Mouse (Mus musculus): ENCODE measurements around the gene Rdh8. TPM values are rescaled to one million over a fixed set of nuclear protein-coding genes. Genes with fewer than 3 reads are reported as not detected.

Gene Rdh8
- under 1 TPM; 0.17 to 0.23 TPM for total RNA-seq (2021)
- long read RNA-seq, experiment 1, result 0 reads
- long read RNA-seq, experiment 2, result 0 reads

DNA sequence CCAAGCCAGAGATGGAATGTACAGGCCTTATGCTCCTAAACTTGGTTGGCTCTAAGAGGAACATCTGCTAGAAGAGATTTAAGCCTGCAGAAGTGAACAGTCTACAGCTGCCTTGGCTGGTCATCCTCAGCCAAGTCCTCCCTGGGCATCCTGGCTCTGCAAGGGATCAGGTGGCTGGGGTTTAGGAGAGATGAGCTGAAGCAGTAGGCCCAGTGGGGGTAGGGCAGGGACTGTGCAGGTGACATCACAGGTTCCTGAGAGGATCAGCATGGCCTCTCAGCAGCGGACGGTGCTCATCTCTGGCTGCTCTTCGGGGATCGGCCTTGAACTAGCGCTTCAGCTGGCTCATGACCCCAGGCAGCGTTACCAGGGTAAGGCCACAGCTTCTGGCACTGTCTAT, at the start of gene Rdh8:
Rdh8 (plus strand) TSS at position 268 of the 400 bp plus-strand sequence.
- no peak for DNase-seq
- intact Hi-C loops (cut with DNase I), result no loop called here

GRCm38 (mm10) chr9:20781286-20781685, 37.0 kb upstream of the Rdh8 start:
- DNase-seq, result no peak
- intact Hi-C loops (cut with DNase I), result no loop called here

DNA sequence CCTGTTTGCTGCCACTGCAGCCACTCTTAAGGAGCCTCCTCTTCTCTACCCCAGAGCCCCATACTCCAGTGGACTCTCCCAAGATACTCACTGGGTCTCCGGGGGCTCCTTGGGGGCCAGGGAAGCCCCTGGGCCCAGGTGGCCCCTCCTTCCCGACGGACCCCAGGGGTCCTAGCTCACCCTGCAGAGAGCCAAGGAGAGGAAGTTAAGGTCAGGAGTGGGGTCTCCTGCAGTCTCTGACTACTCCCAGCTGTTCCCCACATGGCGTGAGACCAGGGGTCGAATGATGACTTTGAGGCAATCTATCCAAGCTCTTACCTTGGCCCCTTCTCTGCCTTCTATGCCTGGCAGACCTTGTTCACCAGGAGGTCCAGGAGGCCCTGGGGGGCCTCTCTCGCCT, 33.2 kb upstream of the Rdh8 start:
- no peak for DNase-seq
- intact Hi-C loops (cut with DNase I), result no loop called here

DNA sequence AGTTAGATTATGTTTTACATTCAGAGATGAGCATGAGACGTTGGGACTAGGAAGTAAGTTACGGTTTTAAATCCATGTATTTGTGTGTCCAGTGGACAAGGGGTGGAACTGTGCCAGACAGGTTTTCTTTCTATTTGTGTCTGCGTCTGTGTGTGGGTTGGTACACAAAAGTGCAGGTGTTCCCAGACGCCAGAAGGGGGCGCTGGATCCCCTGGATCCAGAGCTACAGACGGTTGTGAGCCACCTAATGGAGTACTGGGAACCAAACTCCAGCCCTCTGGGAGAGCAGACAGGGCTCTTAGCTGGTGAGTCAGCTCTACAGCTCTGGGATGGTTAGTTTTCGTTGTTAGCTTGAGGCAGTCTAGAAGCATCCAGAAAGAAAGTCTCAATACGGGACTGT, 30.3 kb upstream of the Rdh8 start:
- intact Hi-C loops (cut with DNase I), result no loop called here
- no peak for DNase-seq

DNA sequence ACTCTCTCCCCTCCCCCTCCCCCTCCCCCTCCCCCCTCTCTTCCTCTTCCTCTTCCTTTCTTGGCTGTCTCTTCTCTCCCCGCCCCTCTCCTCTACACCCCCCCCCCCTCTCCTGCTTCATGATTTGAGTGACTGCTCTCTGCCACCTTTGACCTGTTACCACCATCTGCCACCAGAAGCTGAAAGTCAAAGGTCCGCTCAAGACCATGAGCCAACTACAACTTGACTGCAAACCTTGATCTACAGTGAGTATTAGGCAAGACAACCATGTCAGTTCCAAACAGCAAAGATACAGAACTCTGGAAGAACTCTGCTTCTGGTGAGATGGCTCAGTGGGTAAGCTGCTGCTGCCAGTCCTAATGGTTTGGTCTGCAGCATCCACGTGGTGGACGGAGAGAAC, 28.7 kb upstream of the Rdh8 start:
- DNase-seq, result no peak
- intact Hi-C loops (cut with DNase I), result no loop called here

- DNase-seq, result no peak
- intact Hi-C loops (cut with DNase I), result no loop called here
Observed at GRCm38 (mm10) chr9:20790345-20790744, 28.0 kb upstream of the Rdh8 start.

- intact Hi-C loops (cut with DNase I), result no loop called here
- DNase-seq, result peak; percentile 46 to 54
Observed at GRCm38 (mm10) chr9:20794108-20794806, 24.0 kb upstream of the Rdh8 start.

DNA sequence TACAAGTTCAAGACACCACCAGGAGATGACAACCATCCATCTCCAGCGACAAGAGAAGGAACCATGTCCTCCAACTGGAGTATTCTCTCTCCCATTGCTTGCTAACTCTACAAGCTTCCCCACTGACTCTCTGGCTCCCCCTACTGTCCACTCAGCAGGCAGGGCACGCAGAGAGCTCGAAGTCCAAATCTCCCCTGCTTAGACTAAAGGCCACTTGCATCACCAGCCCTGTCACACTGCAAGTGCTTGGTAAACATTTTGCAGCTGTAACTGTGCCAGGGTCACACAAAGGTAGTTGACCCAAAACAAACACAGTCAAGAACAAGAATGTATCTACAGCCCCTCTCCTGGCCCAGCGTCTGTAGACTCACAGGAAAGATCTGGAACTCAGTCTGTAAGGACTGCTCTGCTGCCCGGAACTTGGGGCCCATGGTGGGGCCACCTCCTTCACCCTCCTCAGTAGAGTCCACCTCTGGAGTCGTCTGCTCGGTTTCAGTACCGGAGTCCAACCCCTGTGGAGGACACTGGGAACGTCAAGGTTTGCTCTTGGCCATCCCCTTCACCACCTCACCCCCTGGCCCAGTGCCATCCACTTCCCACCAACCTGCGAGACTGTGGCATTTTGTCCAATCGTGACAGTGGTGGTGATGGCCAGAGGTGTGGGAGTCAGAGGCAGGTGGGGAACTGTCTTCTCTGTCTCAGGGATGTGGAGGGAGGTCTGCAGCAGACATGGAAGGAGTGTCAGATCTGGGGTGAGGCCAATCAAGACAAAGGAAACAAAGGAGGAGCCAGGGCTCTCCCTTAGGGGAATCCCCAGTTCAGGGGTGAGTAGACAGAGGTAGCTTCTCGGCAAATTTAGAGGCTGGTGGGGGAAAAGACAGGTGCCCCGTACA, 13.8 kb upstream of the Rdh8 start:
- peak; percentile 47 to 59 for DNase-seq
- intact Hi-C loops (cut with DNase I), result loop anchor here (1.0 kb wide), 1 partner anchor 64 kb away; no protein-coding TSS in a partner anchor

GRCm38 (mm10) chr9:20805159-20805495, 13.2 kb upstream of the Rdh8 start:
- DNase-seq, result peak; percentile 59 to 73
- intact Hi-C loops (cut with DNase I), result no loop called here

GRCm38 (mm10) chr9:20805706-20806105, 12.6 kb upstream of the Rdh8 start:
- intact Hi-C loops (cut with DNase I), result no loop called here
- no peak for DNase-seq

DNA sequence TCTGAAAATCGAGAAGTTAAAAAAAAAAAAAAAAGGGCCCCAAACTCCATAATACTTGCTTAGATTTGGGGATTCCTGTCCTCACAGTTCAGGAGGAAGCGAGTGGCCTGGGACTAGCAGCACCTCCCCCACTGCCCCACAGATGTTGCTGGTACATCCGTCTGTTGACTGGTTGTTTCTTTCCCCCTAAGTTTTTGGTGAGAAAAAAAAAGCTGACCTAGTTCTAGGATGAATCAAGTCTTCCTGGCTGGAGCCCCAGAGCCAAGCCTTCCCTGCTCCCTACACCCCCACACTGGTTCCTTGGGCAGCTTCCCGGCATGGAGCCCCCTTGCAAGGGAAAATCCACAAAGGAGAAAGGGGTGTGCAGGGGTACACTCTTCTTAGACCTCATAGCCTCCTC, 8.0 kb upstream of the Rdh8 start:
- intact Hi-C loops (cut with DNase I), result no loop called here
- peak in 1 of 2 experiments; percentile 37 for DNase-seq

DNA sequence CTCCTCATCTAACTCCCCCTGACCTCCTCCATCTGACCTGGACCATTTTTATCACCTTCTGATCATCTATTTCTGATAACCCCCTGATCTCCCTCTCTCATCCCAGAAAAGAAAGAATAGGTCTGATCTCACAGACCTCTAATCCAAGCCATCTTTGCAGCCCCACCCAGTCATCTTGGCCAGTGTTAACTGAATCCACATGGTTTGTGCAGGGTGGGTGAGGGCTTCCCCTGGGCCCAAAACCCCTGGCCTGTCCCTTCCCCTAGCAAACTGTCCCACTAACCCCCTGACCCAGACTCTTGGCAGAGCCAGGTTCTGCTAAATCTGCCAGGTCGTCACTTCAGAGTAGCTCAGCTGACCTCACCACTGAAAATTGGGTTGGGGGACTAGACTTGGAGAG, 7.5 kb upstream of the Rdh8 start:
- intact Hi-C loops (cut with DNase I), result no loop called here
- no peak for DNase-seq

DNA sequence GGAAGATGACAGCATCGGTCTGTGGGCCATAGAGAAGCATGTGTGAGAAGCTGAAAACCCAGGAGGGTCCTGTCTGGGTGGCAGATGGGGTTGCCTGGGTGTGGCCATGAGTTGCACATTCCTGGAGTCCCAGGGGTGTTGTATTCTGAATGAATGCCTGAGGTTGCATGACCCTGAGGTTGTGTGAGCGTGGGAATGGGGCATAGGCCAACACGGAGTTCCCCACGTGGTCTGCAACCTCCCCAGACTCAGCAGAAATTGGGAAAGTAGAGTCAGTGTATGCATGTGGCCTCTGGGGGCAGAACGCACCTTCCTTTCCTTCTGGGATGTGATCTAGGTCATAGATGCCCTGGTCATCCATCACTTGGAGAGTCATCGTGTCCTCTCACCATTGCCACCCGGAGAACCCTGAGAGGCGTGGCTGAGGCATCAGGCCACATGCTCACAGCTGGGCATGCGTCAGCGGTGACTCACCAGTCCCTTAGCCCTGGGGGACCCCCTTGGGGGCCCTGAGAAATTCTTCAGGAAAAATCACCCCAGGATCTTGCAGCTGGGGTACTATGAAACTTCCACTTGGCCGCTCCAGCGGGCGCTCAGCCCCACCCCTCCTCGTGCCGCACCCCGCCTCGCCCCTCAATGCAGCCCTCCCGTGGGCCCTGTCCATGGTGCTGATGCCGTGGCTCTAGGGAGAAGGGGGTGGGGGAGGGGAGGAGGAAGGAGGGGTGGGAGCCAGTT, 5.6 kb upstream of the Rdh8 start:
- intact Hi-C loops (cut with DNase I), result no loop called here
- peak; percentile 35 to 44 for DNase-seq

DNA sequence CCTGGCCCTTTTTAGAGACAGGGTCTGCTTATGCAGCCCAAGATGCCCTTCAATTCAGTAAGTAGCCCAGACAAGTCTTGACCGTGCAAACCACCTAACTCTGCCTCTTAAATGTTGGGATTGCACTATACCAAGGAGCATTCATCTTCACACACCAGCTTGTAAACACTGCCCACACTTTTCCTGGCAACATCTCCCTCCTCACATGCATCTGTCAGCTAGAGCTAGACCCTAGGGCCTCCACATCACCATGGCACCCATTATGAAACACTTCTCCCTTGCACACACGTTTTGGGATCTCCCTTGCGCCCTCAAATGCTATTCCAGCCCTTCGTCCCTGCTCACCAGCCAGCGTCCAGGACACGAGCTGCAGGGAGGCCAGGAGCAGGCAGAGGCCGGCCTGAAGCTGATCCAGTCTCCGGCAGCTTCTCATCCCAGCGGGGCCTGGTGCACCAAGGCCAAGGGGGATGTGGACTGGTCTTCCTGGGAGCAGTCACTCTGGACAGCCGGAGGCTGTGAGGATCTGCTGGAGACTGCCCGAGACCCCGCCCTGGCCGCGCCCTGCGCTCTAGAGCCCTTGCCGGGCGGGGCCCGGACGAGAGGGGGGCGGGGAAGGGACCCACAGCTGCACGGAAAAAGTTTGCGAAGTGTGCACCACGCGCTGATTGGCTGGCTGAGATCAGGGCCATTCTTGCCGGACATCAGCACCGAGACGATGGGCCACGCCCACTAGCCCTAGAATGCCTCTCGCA, 3.6 kb upstream of the Rdh8 start, which contains the start of gene Col5a3:
Col5a3 (minus strand) TSS at position 547 of the 752 bp plus-strand sequence.
- intact Hi-C loops (cut with DNase I), result no loop called here
- DNase-seq, result peak; percentile 71 to 82

DNA sequence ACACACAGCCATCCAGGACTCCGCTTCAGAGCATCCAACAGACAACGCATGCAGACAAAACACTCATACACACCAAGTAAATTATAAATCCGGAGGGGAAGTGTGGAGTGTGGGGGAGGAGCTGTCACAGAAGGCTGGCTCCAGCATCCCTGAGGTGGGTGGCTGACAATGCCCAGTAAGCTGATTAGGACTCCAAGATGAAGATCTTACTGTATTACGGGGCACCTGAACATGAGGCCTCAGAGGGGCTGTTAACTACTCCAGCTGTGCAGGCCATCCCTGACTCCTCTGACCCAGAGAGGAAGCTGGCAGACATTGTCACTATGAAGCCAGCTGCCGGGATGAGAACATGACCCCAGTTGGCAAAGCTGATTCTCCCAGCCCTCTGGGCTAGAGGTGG, 1.7 kb downstream of the Rdh8 start:
- DNase-seq, result no peak
- intact Hi-C loops (cut with DNase I), result no loop called here

DNA sequence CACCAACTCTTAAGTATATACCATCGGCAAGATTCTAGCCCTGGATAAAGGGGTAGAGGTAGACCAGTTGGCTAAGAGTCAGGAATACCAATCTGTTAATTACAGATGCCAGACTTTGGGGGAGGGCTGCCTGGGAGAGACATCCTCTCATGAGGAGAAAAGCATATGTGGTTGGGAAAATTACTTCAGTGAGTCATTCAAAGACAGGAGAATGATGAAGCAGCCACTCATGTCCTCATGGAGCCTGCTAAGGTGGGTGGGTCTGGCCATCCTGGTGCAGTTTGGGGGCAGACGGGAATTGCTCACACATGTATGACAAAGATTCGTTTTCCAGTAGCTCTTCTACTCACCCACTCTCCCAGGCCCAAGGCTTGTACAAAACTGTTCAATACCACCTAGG, 4.5 kb downstream of the Rdh8 start:
- no peak for DNase-seq
- intact Hi-C loops (cut with DNase I), result no loop called here

- DNase-seq, result peak in 1 of 2 experiments; percentile 42
- intact Hi-C loops (cut with DNase I), result no loop called here
Observed at GRCm38 (mm10) chr9:20825781-20826180, 7.5 kb downstream of the Rdh8 start.

DNA sequence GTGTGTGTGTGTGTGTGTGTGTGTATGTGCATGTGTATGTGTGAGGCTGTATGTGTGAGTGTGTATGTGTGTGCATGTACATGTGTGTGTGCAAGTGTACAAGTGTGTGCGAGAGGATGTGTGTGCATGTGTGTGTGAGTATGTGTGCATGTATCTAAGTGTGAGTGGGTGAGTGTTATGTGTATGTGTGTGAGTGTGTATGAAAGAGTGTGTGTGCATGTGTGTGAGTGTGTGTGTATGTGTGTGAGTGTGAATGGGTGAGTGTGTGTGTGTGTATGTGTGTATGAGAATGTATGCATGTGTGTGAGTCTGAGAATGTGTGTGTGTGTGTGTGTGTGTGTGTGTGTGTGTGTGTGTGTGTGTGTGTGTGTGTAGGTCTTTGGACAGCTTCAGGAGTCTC, 9.8 kb downstream of the Rdh8 start:
- intact Hi-C loops (cut with DNase I), result no loop called here
- no peak for DNase-seq

GRCm38 (mm10) chr9:20830901-20831643, 12.8 kb downstream of the Rdh8 start:
- DNase-seq, result peak; percentile 96 to 97
- intact Hi-C loops (cut with DNase I), result loop anchor here (1.0 to 10.0 kb wide), 3 partner anchors 91 to 366 kb away; partner anchors contain the start of gene Zfp26

Measured in gastrocnemius, postnatal 36 days (tissue).